Mouse (Mus musculus) MEL (cell line): ENCODE data around the gene Fat3. TPM values are rescaled to one million over a fixed set of nuclear protein-coding genes. Genes with fewer than 3 reads are reported as not detected.
A peak's percentile ranks its signal among the peaks of the same experiment; 100 is the strongest.

ENCODE experiments used
- DNase-seq: peaks from one replicate; pipeline ENCODE4 v3.0.0; 2011; ENCODE audit warnings: low read depth, low spot score
- H3K27ac ChIP-seq: 2 replicates; pipeline ENCODE4 v1.5.1; 2012; ENCODE audit warnings: low read depth, mild to moderate bottlenecking, control low read depth, low read length, moderate library complexity; ENCODE audit not compliant: control insufficient read depth
- H3K27me3 ChIP-seq, 2 experiments: fragments of 150-350 bp in 1 of 2; sonication (generic) in 1 of 2; 2 replicates each; pipeline ENCODE4 v1.6.1; 2012; ENCODE audit warnings: low read length in 2 of 2, mild to moderate bottlenecking in 2 of 2, improper control_type of control experiment in 1 of 2, moderate library complexity in 1 of 2; ENCODE audit not compliant: insufficient read depth in 2 of 2, control insufficient read depth in 1 of 2
- H3K36me3 ChIP-seq, 2 experiments: 2 replicates each; pipeline ENCODE4 v1.6.1; 2012 to 2014; ENCODE audit warnings: low read length in 2 of 2, improper control_type of control experiment in 1 of 2, inconsistent platforms in 1 of 2, mild to moderate bottlenecking in 1 of 2; ENCODE audit not compliant: insufficient read depth in 2 of 2, control insufficient read depth in 1 of 2
- H3K4me1 ChIP-seq, 2 experiments: fragments of 150-350 bp in 1 of 2; sonication (generic) in 1 of 2; 2 replicates each; pipeline ENCODE4 v1.6.1; 2012; ENCODE audit warnings: low read length in 2 of 2, improper control_type of control experiment in 1 of 2, mild to moderate bottlenecking in 1 of 2; ENCODE audit not compliant: insufficient read depth in 2 of 2, control insufficient read depth in 1 of 2
- H3K4me3 ChIP-seq, 2 experiments: fragments of 150-350 bp in 1 of 2; sonication (generic) in 1 of 2; 2 replicates each; pipeline ENCODE4 v1.5.1; 2012; ENCODE audit warnings: low read depth in 2 of 2, low read length in 2 of 2, mild to moderate bottlenecking in 2 of 2, moderate library complexity in 2 of 2, control low read depth in 1 of 2, improper control_type of control experiment in 1 of 2; ENCODE audit not compliant: control insufficient read depth in 1 of 2, insufficient read depth in 1 of 2
- H3K79me2 ChIP-seq: 2 replicates; pipeline ENCODE4 v1.6.1; 2012; ENCODE audit warnings: mild to moderate bottlenecking, low read length, moderate library complexity; ENCODE audit not compliant: control insufficient read depth, poor library complexity, insufficient read depth
- H3K9ac ChIP-seq: 2 replicates; pipeline ENCODE4 v1.6.1; 2012; ENCODE audit warnings: low read depth, mild to moderate bottlenecking, control low read depth, low read length, moderate library complexity; ENCODE audit not compliant: control insufficient read depth, poor library complexity, severe bottlenecking
- H3K9me3 ChIP-seq: fragments of 150-350 bp; sonication (generic); replicated peaks from 2 replicates; pipeline ENCODE4 v1.6.1; 2012; ENCODE audit warnings: mild to moderate bottlenecking, low read length, improper control_type of control experiment, moderate library complexity; ENCODE audit not compliant: insufficient read depth
- BHLHE40 ChIP-seq: IDR thresholded peaks from 2 replicates; pipeline ENCODE4 v1.6.1; 2012; ENCODE audit warnings: low read depth, mild to moderate bottlenecking, inconsistent platforms, low read length, improper control_type of control experiment, borderline replicate concordance
- CTCF ChIP-seq, 3 experiments: IDR thresholded peaks in 2 of 3; conservative IDR thresholded peaks in 1 of 3; 2 replicates each; pipeline ENCODE4 v1.5.1; 2011 to 2012; ENCODE audit warnings: low read length in 3 of 3, low read depth in 2 of 3, mild to moderate bottlenecking in 2 of 3, improper control_type of control experiment in 1 of 3, inconsistent platforms in 1 of 3, mixed read lengths in 1 of 3, moderate library complexity in 1 of 3; ENCODE audit not compliant: control insufficient read depth in 1 of 3, insufficient read depth in 1 of 3, poor library complexity in 1 of 3, severe bottlenecking in 1 of 3
- ELF1 ChIP-seq: IDR thresholded peaks from 2 replicates; pipeline ENCODE4 v1.6.1; 2014; ENCODE audit warnings: low read depth, mild to moderate bottlenecking, inconsistent platforms, low read length, improper control_type of control experiment, moderate library complexity
- EP300 ChIP-seq, 2 experiments: IDR thresholded peaks; 2 replicates each; pipeline ENCODE4 v1.6.1; 2011; ENCODE audit warnings: improper control_type of control experiment in 2 of 2, low read length in 2 of 2, low read depth in 1 of 2, mild to moderate bottlenecking in 1 of 2
- GATA1 ChIP-seq: IDR thresholded peaks from 2 replicates; pipeline ENCODE4 v1.6.1; 2011; ENCODE audit warnings: low read depth, low read length, improper control_type of control experiment
- KAT2A ChIP-seq: conservative IDR thresholded peaks from 2 replicates; pipeline ENCODE4 v1.6.1; 2012; ENCODE audit warnings: low read depth, low read length, improper control_type of control experiment, inconsistent platforms
- MAX ChIP-seq: IDR thresholded peaks from 2 replicates; pipeline ENCODE4 v1.6.1; 2011; ENCODE audit warnings: low read length, improper control_type of control experiment
- MAZ ChIP-seq: IDR thresholded peaks from 2 replicates; pipeline ENCODE4 v1.6.1; 2012; ENCODE audit warnings: low read depth, mild to moderate bottlenecking, inconsistent platforms, low read length, improper control_type of control experiment
- MEF2A ChIP-seq: IDR thresholded peaks from 2 replicates; pipeline ENCODE4 v1.6.1; 2014; ENCODE audit warnings: low read depth, mild to moderate bottlenecking, inconsistent platforms, low read length, improper control_type of control experiment; ENCODE audit not compliant: poor library complexity, insufficient replicate concordance, severe bottlenecking; ENCODE audit errors: extremely low read depth
- MYB ChIP-seq: IDR thresholded peaks from 2 replicates; pipeline ENCODE4 v1.6.1; 2011; ENCODE audit warnings: mild to moderate bottlenecking, low read depth, low read length, improper control_type of control experiment
- MYC ChIP-seq: IDR thresholded peaks from 2 replicates; pipeline ENCODE4 v1.6.1; 2011; ENCODE audit warnings: low read depth, mild to moderate bottlenecking, low read length, improper control_type of control experiment, moderate library complexity
- NRF1 ChIP-seq: IDR thresholded peaks from 2 replicates; pipeline ENCODE4 v1.6.1; 2014; ENCODE audit warnings: low read depth, mild to moderate bottlenecking, inconsistent platforms, low read length, improper control_type of control experiment, moderate library complexity; ENCODE audit not compliant: poor library complexity, insufficient read depth, severe bottlenecking
- POLR2A ChIP-seq, 2 experiments: IDR thresholded peaks; 2 replicates each; pipeline ENCODE4 v1.6.1; 2011 to 2012; ENCODE audit warnings: low read length in 2 of 2, mild to moderate bottlenecking in 2 of 2, control low read depth in 1 of 2, improper control_type of control experiment in 1 of 2, low read depth in 1 of 2, moderate library complexity in 1 of 2; ENCODE audit not compliant: control insufficient read depth in 1 of 2, insufficient read depth in 1 of 2, poor library complexity in 1 of 2
- POLR2AphosphoS2 ChIP-seq: IDR thresholded peaks from 2 replicates; pipeline ENCODE4 v1.6.1; 2011; ENCODE audit warnings: low read length, improper control_type of control experiment
- POLR2AphosphoS5 ChIP-seq: IDR thresholded peaks from 2 replicates; pipeline ENCODE4 v1.6.1; 2012; ENCODE audit warnings: low read depth, borderline replicate concordance, mild to moderate bottlenecking, inconsistent platforms, low read length, moderate library complexity, mixed read lengths
- RAD21 ChIP-seq: IDR thresholded peaks from 2 replicates; pipeline ENCODE4 v1.6.1; 2011; ENCODE audit warnings: mild to moderate bottlenecking, low read depth, low read length, improper control_type of control experiment
- RCOR1 ChIP-seq: IDR thresholded peaks from 2 replicates; pipeline ENCODE4 v1.6.1; 2012; ENCODE audit warnings: low read depth, mild to moderate bottlenecking, inconsistent platforms, low read length, improper control_type of control experiment
- SIN3A ChIP-seq: IDR thresholded peaks from 2 replicates; pipeline ENCODE4 v1.6.1; 2012; ENCODE audit warnings: low read length, improper control_type of control experiment, inconsistent platforms
- SMC3 ChIP-seq: IDR thresholded peaks from 2 replicates; pipeline ENCODE4 v1.6.1; 2011; ENCODE audit warnings: low read depth, low read length, improper control_type of control experiment
- TAL1 ChIP-seq: IDR thresholded peaks from 2 replicates; pipeline ENCODE4 v1.6.1; 2012; ENCODE audit warnings: mild to moderate bottlenecking, inconsistent platforms, low read length, moderate library complexity, mixed read lengths
- TCF12 ChIP-seq: IDR thresholded peaks from 2 replicates; pipeline ENCODE4 v1.6.1; 2014; ENCODE audit warnings: low read depth, mild to moderate bottlenecking, inconsistent platforms, low read length, improper control_type of control experiment, moderate library complexity
- UBTF ChIP-seq: IDR thresholded peaks from 2 replicates; pipeline ENCODE4 v1.6.1; 2012; ENCODE audit warnings: low read depth, mild to moderate bottlenecking, inconsistent platforms, low read length, improper control_type of control experiment, moderate library complexity, borderline replicate concordance; ENCODE audit not compliant: insufficient read depth
- ZC3H11A ChIP-seq: IDR thresholded peaks from 2 replicates; pipeline ENCODE4 v1.6.1; 2012; ENCODE audit warnings: low read depth, mild to moderate bottlenecking, inconsistent platforms, low read length, improper control_type of control experiment
- ZNF384 ChIP-seq: IDR thresholded peaks from 2 replicates; pipeline ENCODE4 v1.6.1; 2012; ENCODE audit warnings: low read depth, mild to moderate bottlenecking, inconsistent platforms, low read length, improper control_type of control experiment
- polyA plus RNA-seq, 2 experiments: library from polyadenylated mRNA; stranded (reverse) in 1 of 2; unstranded in 1 of 2; fragments of >175 nt in 1 of 2; fragments of >200 nt in 1 of 2; gene quantifications; 2 replicates each; pipeline versions ENCODE4 v1.2.1 to v1.2.4; 2012; ENCODE audit warnings: low replicate concordance in 2 of 2, low read depth in 1 of 2; ENCODE audit not compliant: insufficient read length in 2 of 2, insufficient read depth in 1 of 2, missing spikeins in 1 of 2
- total RNA-seq: library from RNA; depleted of rRNA; stranded (reverse); fragments of 300-350 nt; gene quantifications from 2 replicates; pipeline ENCODE4 v1.2.3, GENCODE M21; 2012

Gene Fat3
- total and polyA plus RNA-seq, 3 experiments, result 1.5 to 1.8 TPM; not detected in 1

DNA sequence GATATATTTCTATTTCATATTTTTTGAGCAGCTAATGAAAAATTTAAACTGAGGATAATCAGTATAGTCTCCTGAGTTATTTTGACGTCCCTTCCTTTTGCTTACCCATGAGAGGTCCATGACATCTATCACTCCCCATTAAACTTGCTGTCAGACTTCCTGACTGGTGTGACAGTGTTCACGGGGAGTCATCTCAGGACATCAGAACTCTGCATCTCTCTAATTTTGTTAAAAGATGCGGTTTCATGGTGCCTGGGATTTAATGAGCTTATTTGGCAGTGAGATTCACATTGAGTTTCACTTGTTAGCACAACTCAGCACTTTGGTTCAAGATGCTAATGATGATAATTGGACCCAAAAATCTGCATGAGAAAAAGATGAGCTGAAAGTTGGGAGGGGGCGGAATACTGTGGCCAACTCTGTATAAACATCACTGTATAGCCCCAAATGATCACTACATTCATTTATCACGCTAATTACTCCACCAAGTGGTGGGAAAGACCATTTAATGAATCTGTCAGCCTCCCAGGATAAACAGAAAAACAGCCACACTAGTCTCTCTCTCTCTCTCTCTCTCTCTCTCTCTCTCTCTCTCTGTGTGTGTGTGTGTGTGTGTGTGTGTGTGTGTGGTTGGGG lies 545.8 kb downstream of the Fat3 start:
- Histone ChIP-seq H3K27me3 (no peaks in the 10 kb centered on the region), H3K79me2 (no peaks in the 10 kb centered on the region), H3K36me3 (peaks cover 0 to 17% of the 10 kb centered on the region in 2 experiments; a peak in 2 of 4 replicates), H3K27ac (no peak overlapping the region), H3K4me1 (peaks cover 15 to 17% of the 10 kb centered on the region in 2 experiments), H3K9ac (no peak overlapping the region), H3K4me3 (no peak overlapping the region), H3K9me3 (no peaks in the 10 kb centered on the region)
- no peak for DNase-seq
- TF ChIP-seq MAZ (0 out of 2 replicates have a peak, but pooled peaks have one; percentile 42), EP300 (IDR thresholded peaks at IDR 0.05; ENCODE audit: low read depth in 1 of 2, low read length in 2 of 2) (no peak), MEF2A (no peak), NRF1 (no peak), KAT2A (no peak), POLR2AphosphoS2 (no peak), GATA1 (no peak), SMC3 (peak; percentile 70), BHLHE40 (no peak), POLR2A (IDR thresholded peaks at IDR 0.05; ENCODE audit: control insufficient read depth in 1 of 2, insufficient read depth in 1 of 2, low read depth in 1 of 2, low read length in 2 of 2, poor library complexity in 1 of 2) (no peak), ZC3H11A (peak; percentile 64), CTCF (IDR thresholded peaks at IDR 0.05 in 2 of 3, conservative IDR thresholded peaks at IDR 0.05 in 1 of 3; ENCODE audit: control insufficient read depth in 1 of 3, insufficient read depth in 1 of 3, low read depth in 2 of 3, low read length in 3 of 3, poor library complexity in 1 of 3, severe bottlenecking in 1 of 3) (peak in 1 of 3 experiments; percentile 56; a peak in 2 of 6 replicates), UBTF (no peak), TCF12 (no peak), MAX (no peak), MYB (no peak), RAD21 (peak; percentile 62), ZNF384 (no peak)

- Histone ChIP-seq H3K9me3 (no peaks in the 10 kb centered on the region), H3K4me3 (peak overlapping the region in 1 of 2 experiments; percentile 19; a peak in 2 of 4 replicates), H3K36me3 (peaks cover 0 to 20% of the 10 kb centered on the region in 2 experiments; a peak in 2 of 4 replicates), H3K4me1 (peaks cover 15 to 17% of the 10 kb centered on the region in 2 experiments), H3K27me3 (no peaks in the 10 kb centered on the region), H3K79me2 (no peaks in the 10 kb centered on the region), H3K27ac (peak overlapping the region; percentile 30), H3K9ac (no peak overlapping the region)
- DNase-seq, result peak; percentile 67
- peak; percentile 52; the same call in 1 of the 2 replicates for TF ChIP-seq ELF1
- TF ChIP-seq RCOR1, result peak; percentile 29; the same call in 1 of the 2 replicates
- TF ChIP-seq POLR2AphosphoS5, result no peak
- TF ChIP-seq SIN3A, result peak; percentile 29; the same call in 1 of the 2 replicates
- TF ChIP-seq TAL1, result no peak
- no peak for TF ChIP-seq POLR2A (IDR thresholded peaks at IDR 0.05; ENCODE audit: control insufficient read depth in 1 of 2, insufficient read depth in 1 of 2, low read depth in 1 of 2, low read length in 2 of 2, poor library complexity in 1 of 2)
- peak; percentile 83 for TF ChIP-seq GATA1
- TF ChIP-seq TCF12, result peak; percentile 34; the same call in 1 of the 2 replicates
- no peak for TF ChIP-seq MYC
- TF ChIP-seq EP300 (IDR thresholded peaks at IDR 0.05; ENCODE audit: low read depth in 1 of 2, low read length in 2 of 2), result peak; percentile 63 to 74
Measured at GRCm38 (mm10) chr9:15954338-15954704, 546.8 kb downstream of the Fat3 start.
